Mouse (Mus musculus) intestine, postnatal 0 days (tissue): ENCODE data around the gene Efcab14. TPM values are rescaled to one million over a fixed set of nuclear protein-coding genes. Genes with fewer than 3 reads are reported as not detected.

ENCODE experiments used
- ATAC-seq: fragments of 200-750 bp; cut with Nextera tagmentation; 2 replicates; pipeline ENCODE4 v1.8.0; 2017; ENCODE audit warnings: mild to moderate bottlenecking, moderate TSS enrichment, moderate library complexity
- H3K27ac ChIP-seq: fragments of 300-500 bp; sonication (generic); 2 replicates; pipeline ENCODE4 v1.5.1; 2014; ENCODE audit warnings: mild to moderate bottlenecking, low read depth, low read length, moderate library complexity
- H3K27me3 ChIP-seq: fragments of 300-500 bp; sonication (generic); replicated peaks from 2 replicates; pipeline ENCODE4 v1.6.1; 2014; ENCODE audit warnings: low read length, mixed read lengths; ENCODE audit not compliant: control insufficient read depth, insufficient read depth
- H3K36me3 ChIP-seq: fragments of 300-500 bp; sonication (generic); 2 replicates; pipeline ENCODE4 v1.6.1; 2014; ENCODE audit warnings: mild to moderate bottlenecking, moderate library complexity; ENCODE audit not compliant: control insufficient read depth, insufficient read depth
- H3K4me1 ChIP-seq: fragments of 300-500 bp; sonication (generic); replicated peaks from 2 replicates; pipeline ENCODE4 v1.6.1; 2014; ENCODE audit warnings: antibody characterized with exemption, low read length, mixed read lengths; ENCODE audit not compliant: control insufficient read depth, insufficient read depth
- H3K4me2 ChIP-seq: fragments of 300-500 bp; sonication (generic); replicated peaks from 2 replicates; pipeline ENCODE4 v1.6.1; 2014; ENCODE audit warnings: low read depth, mild to moderate bottlenecking, moderate library complexity
- H3K4me3 ChIP-seq: fragments of 300-500 bp; sonication (generic); 2 replicates; pipeline ENCODE4 v1.5.1; 2014; ENCODE audit warnings: low read depth, low read length
- H3K9ac ChIP-seq: fragments of 300-500 bp; sonication (generic); 2 replicates; pipeline ENCODE4 v1.6.1; 2014; ENCODE audit warnings: mild to moderate bottlenecking, low read depth, low read length
- H3K9me3 ChIP-seq: fragments of 300-500 bp; sonication (generic); 2 replicates; pipeline ENCODE4 v1.6.1; 2016; ENCODE audit warnings: mixed run types; ENCODE audit not compliant: control insufficient read depth
- CTCF ChIP-seq: sonication (generic); IDR thresholded peaks from 2 replicates; pipeline ENCODE4 v1.5.1; 2016; ENCODE audit warnings: low read depth, mild to moderate bottlenecking, control low read depth, antibody characterized with exemption, moderate library complexity
- WGBS: fragments of 180-500 bp; shearing (Covaris S2); extraction: QIAGEN DNeasy Blood & Tissue Kit; methylation state at CpG from one replicate; pipeline ENCODE4 v1.1.7; 2014; 5-methylcytosine and 5-hydroxymethylcytosine counted together
- polyA plus RNA-seq: library from polyadenylated mRNA; unstranded; fragments of >200 nt; fragmentation: Nextera tagmentation; extraction: Ambion mirVana; gene quantifications from 2 replicates; pipeline ENCODE4 v1.2.1, GENCODE M21; 2015

Efcab14 gene
- polyA plus RNA-seq, 1 experiment from 2014 or later, result 35.0 TPM

- ATAC-seq, result no peak
- no peak overlapping the region for H3K27ac ChIP-seq
- H3K4me2 ChIP-seq, result no peak overlapping the region
- no peaks in the 10 kb centered on the region for H3K4me1 ChIP-seq
- no peaks in the 10 kb centered on the region for H3K27me3 ChIP-seq
- no peak overlapping the region for H3K4me3 ChIP-seq
- H3K36me3 ChIP-seq, result peaks cover 26% of the 10 kb centered on the region; the same call in 1 of the 2 replicates
- 70% methylated on average over 5 of the region's 5 CpGs for WGBS
- H3K9ac ChIP-seq, result no peak overlapping the region
- no peak for TF ChIP-seq CTCF
- no peaks in the 10 kb centered on the region for H3K9me3 ChIP-seq
These were observed 78.1 kb downstream of the Efcab14 start for GRCm38 (mm10) chr4:115815606-115816005.

GRCm38 (mm10) chr4:115820199-115820598 is 82.7 kb downstream of the Efcab14 start:
- Histone ChIP-seq H3K9me3 (no peaks in the 10 kb centered on the region), H3K4me2 (no peak overlapping the region), H3K4me1 (0 out of 2 replicates have a peak, but pooled peaks cover 17% of the 10 kb centered on the region), H3K27me3 (no peaks in the 10 kb centered on the region), H3K9ac (no peak overlapping the region), H3K4me3 (no peak overlapping the region), H3K27ac (no peak overlapping the region), H3K36me3 (peaks cover 13% of the 10 kb centered on the region; the same call in 1 of the 2 replicates)
- ATAC-seq, result no peak
- WGBS, result 62% methylated on average over 3 of the region's 3 CpGs
- no peak for TF ChIP-seq CTCF

GRCm38 (mm10) chr4:115820944-115821343 is 83.4 kb downstream of the Efcab14 start:
- H3K27me3 ChIP-seq, result no peaks in the 10 kb centered on the region
- no peak for ATAC-seq
- no peak overlapping the region for H3K4me2 ChIP-seq
- 65% methylated on average over 3 of the region's 3 CpGs for WGBS
- H3K4me3 ChIP-seq, result no peak overlapping the region
- no peak overlapping the region for H3K27ac ChIP-seq
- peaks cover 13% of the 10 kb centered on the region; the same call in 1 of the 2 replicates for H3K36me3 ChIP-seq
- H3K9me3 ChIP-seq, result no peaks in the 10 kb centered on the region
- no peak overlapping the region for H3K9ac ChIP-seq
- 0 out of 2 replicates have a peak, but pooled peaks cover 17% of the 10 kb centered on the region for H3K4me1 ChIP-seq
- TF ChIP-seq CTCF, result no peak

- no peak overlapping the region for H3K9ac ChIP-seq
- no peak overlapping the region for H3K4me3 ChIP-seq
- 0 out of 2 replicates have a peak, but pooled peaks cover 17% of the 10 kb centered on the region for H3K4me1 ChIP-seq
- H3K36me3 ChIP-seq, result peaks cover 9% of the 10 kb centered on the region; the same call in 1 of the 2 replicates
- ATAC-seq, result no peak
- TF ChIP-seq CTCF, result no peak
- H3K9me3 ChIP-seq, result no peaks in the 10 kb centered on the region
- H3K27ac ChIP-seq, result no peak overlapping the region
- H3K27me3 ChIP-seq, result no peaks in the 10 kb centered on the region
- H3K4me2 ChIP-seq, result no peak overlapping the region
These were observed 83.9 kb downstream of the Efcab14 start for GRCm38 (mm10) chr4:115821431-115821830.

- H3K4me2 ChIP-seq, result no peak overlapping the region
- 0 out of 2 replicates have a peak, but pooled peaks have one; percentile 34 for ATAC-seq
- H3K9me3 ChIP-seq, result no peaks in the 10 kb centered on the region
- 0 out of 2 replicates have a peak, but pooled peaks cover 17% of the 10 kb centered on the region for H3K4me1 ChIP-seq
- 0 out of 2 replicates have a peak, but pooled peaks cover 8% of the 10 kb centered on the region for H3K36me3 ChIP-seq
- no peak overlapping the region for H3K4me3 ChIP-seq
- H3K27ac ChIP-seq, result peak overlapping the region; percentile 46
- no peak for TF ChIP-seq CTCF
- no peaks in the 10 kb centered on the region for H3K27me3 ChIP-seq
- 59% methylated on average over 3 of the region's 3 CpGs for WGBS
- no peak overlapping the region for H3K9ac ChIP-seq
These were observed 84.4 kb downstream of the Efcab14 start for GRCm38 (mm10) chr4:115821928-115822327.

GRCm38 (mm10) chr4:115824178-115824577 is 86.6 kb downstream of the Efcab14 start:
- no peak for ATAC-seq
- 0 out of 2 replicates have a peak, but pooled peaks cover 3% of the 10 kb centered on the region for H3K36me3 ChIP-seq
- H3K4me2 ChIP-seq, result no peak overlapping the region
- H3K27ac ChIP-seq, result no peak overlapping the region
- H3K9me3 ChIP-seq, result no peaks in the 10 kb centered on the region
- H3K4me1 ChIP-seq, result peaks cover 22% of the 10 kb centered on the region; the same call in 1 of the 2 replicates
- H3K27me3 ChIP-seq, result no peaks in the 10 kb centered on the region
- peak overlapping the region; percentile 17; the same call in 1 of the 2 replicates for H3K9ac ChIP-seq
- H3K4me3 ChIP-seq, result no peak overlapping the region
- WGBS, result 67% methylated on average over 2 of the region's 2 CpGs
- no peak for TF ChIP-seq CTCF
